Mouse (Mus musculus): ENCODE data around the gene Tenm3. TPM values are rescaled to one million over a fixed set of nuclear protein-coding genes. Genes with fewer than 3 reads are reported as not detected.

Tenm3 gene
- polyA plus RNA-seq, 1 experiment from 2014 or later, result 2.6 TPM

DNA sequence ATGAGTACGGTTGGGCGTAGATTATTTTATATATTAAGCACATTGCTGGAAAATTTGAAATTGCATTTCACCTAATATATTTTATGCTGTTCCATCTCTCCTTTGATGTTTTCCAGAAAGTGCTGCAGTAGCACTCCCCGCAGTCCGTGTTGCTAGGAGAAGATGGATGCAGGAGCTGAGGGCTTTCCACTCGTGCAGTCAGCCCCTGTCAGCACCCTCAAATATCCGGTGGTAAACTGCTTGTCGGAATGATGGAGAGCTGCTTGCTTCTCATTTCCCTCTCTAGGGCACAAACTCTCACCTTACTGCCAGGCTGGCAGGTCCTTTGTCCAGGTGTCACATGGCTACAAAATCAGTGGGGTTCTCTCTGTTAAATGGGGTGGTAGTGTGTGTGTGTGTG lies 610.8 kb downstream of the Tenm3 start:
- Histone ChIP-seq H3K9ac (no peak overlapping the region), H3K4me1 (replicated peaks) (no peaks in the 10 kb centered on the region), H3K4me2 (no peak overlapping the region), H3K9me3 (replicated peaks) (peaks cover 19% of the 10 kb centered on the region; the same call in 1 of the 2 replicates), H3K27me3 (no peaks in the 10 kb centered on the region), H3K36me3 (peaks cover 32% of the 10 kb centered on the region), H3K27ac (no peak overlapping the region), H3K4me3 (replicated peaks) (no peak overlapping the region)
- DNase-seq (no peak), ATAC-seq (ENCODE audit: low read depth) (no peak)
- WGBS (ENCODE audit: insufficient replicate concordance), result 85% methylated on average over 7 of the region's 7 CpGs

DNA sequence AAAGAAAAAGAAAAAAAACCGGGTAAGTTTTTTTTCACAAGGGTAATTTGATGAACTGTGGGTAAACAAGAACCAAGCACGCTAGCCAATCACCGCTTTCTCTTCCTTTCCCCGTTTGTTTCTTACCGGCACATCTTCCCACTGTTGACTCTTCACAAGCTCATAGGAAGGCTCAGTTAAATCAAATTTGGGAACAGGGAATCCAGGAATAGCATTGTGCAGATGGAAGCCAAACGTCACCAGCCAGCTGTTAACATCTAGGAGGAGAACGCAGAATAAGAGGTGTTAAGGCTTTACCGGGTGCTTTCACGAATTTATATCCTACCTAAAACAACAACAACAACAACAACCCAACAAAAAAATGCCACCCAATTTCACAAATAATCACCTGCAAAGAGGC lies 611.9 kb downstream of the Tenm3 start:
- peaks cover 32% of the 10 kb centered on the region for H3K36me3 ChIP-seq
- peaks cover 19% of the 10 kb centered on the region; the same call in 1 of the 2 replicates for H3K9me3 ChIP-seq (replicated peaks)
- H3K9ac ChIP-seq, result no peak overlapping the region
- H3K27me3 ChIP-seq, result no peaks in the 10 kb centered on the region
- H3K4me2 ChIP-seq, result no peak overlapping the region
- DNase-seq, result no peak
- ATAC-seq (ENCODE audit: low read depth), result no peak
- no peaks in the 10 kb centered on the region for H3K4me1 ChIP-seq (replicated peaks)
- WGBS (ENCODE audit: insufficient replicate concordance), result 78% methylated on average over 9 of the region's 9 CpGs
- no peak overlapping the region for H3K27ac ChIP-seq
- H3K4me3 ChIP-seq (replicated peaks), result no peak overlapping the region

DNA sequence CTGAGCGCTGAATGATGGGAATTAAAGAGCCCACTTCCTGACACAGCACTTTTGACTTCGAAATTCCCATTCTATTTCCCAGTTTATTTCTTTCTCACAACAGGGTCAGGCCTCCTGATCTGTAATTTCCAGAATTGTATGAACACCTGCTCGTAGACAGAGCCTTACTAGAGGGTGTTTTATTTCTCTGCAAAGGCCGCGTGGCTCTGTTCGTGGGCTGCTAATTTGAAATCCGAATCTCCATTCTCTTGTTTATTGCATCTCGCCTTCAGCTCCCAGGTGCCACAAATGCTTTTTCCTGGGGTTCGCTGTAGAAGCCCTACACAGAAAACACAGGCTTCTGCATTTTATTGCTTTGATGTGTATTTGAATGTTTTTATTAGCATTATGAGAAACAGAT lies 612.4 kb downstream of the Tenm3 start:
- Histone ChIP-seq H3K27me3 (no peaks in the 10 kb centered on the region), H3K9me3 (replicated peaks) (peaks cover 15% of the 10 kb centered on the region; the same call in 1 of the 2 replicates), H3K9ac (no peak overlapping the region), H3K4me3 (replicated peaks) (no peak overlapping the region), H3K27ac (no peak overlapping the region), H3K4me1 (replicated peaks) (no peaks in the 10 kb centered on the region), H3K36me3 (peaks cover 28% of the 10 kb centered on the region), H3K4me2 (no peak overlapping the region)
- whole genome bisulfite sequencing (ENCODE audit: insufficient replicate concordance), result 74% methylated on average over 9 of the region's 9 CpGs
- DNase-seq, result no peak
- ATAC-seq (ENCODE audit: low read depth), result no peak

DNA sequence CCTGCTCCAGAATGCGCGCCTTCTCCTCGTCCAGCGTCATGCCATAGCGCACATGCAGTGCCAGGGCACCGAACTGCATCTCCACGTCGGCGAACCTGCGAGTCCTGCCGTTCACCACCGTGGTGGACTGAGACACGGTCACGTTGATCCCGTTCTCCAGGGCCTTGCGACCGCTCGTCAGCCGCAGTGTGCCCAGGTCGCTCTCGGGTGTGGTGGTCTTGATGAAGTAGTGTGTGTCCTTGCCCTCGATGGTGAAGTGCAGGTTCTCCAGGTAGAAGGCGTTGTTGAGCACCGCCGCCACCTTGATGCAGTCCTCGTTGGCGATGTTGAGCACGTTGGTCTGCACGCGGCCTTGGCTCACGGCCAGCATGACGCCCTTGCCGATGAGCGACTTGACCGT lies 615.1 kb downstream of the Tenm3 start:
- Histone ChIP-seq H3K9me3 (replicated peaks) (peaks cover 8% of the 10 kb centered on the region; the same call in 1 of the 2 replicates), H3K36me3 (peaks cover 13% of the 10 kb centered on the region), H3K4me3 (replicated peaks) (no peak overlapping the region), H3K27me3 (no peaks in the 10 kb centered on the region), H3K4me1 (replicated peaks) (no peaks in the 10 kb centered on the region), H3K9ac (no peak overlapping the region), H3K4me2 (no peak overlapping the region), H3K27ac (no peak overlapping the region)
- WGBS (ENCODE audit: insufficient replicate concordance), result 87% methylated on average over 35 of the region's 35 CpGs
- no peak for DNase-seq
- ATAC-seq (ENCODE audit: low read depth), result no peak

DNA sequence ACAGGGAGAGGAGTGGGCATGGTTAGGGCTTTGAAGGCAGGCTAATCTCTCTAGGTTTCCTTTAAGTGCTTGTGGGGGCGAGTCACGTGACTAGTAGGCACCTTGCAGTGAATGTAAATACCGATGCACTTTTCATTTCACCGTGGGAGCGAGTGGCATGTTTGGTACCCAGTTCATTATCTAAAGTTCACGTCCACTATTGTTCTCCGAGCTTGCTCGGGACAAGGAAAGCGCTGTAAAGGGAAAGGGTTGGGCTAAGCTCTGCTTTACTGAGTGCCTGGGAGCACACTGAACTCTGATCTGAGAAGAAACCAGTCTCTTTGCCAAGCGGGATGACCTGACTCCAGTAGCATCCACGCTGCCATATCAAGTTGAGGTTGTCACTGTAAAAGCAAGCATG lies 619.0 kb downstream of the Tenm3 start:
- H3K4me1 ChIP-seq (replicated peaks), result no peaks in the 10 kb centered on the region
- H3K27ac ChIP-seq, result no peak overlapping the region
- WGBS (ENCODE audit: insufficient replicate concordance), result 34% methylated on average over 11 of the region's 11 CpGs
- 0 out of 2 replicates have a peak, but pooled peaks cover 7% of the 10 kb centered on the region for H3K27me3 ChIP-seq
- H3K9me3 ChIP-seq (replicated peaks), result peaks cover 8% of the 10 kb centered on the region; the same call in 1 of the 2 replicates
- H3K9ac ChIP-seq, result no peak overlapping the region
- DNase-seq, result no peak
- no peak overlapping the region for H3K4me3 ChIP-seq (replicated peaks)
- ATAC-seq (ENCODE audit: low read depth), result no peak
- no peak overlapping the region for H3K4me2 ChIP-seq
- peaks cover 13% of the 10 kb centered on the region for H3K36me3 ChIP-seq

DNA sequence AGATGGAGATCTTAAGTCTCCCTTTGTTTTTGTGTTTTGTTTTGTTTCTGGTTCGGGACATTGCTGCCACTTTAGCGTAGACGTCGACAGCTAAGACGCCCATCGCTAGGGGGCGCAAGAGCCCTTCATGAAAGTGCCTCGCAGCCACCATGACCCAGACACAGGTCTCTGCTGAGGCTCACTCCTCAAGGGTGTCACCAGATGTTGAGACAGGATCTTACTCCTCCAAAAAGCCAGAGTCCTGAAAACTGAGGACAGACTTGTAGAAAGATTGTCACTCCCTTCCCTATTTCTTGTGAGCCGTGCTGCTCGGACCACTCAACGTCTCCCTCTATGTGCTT lies 621.4 kb downstream of the Tenm3 start:
- no peak overlapping the region for H3K9ac ChIP-seq
- H3K9me3 ChIP-seq (replicated peaks), result no peaks in the 10 kb centered on the region
- DNase-seq (peak; percentile 17), ATAC-seq (ENCODE audit: low read depth) (no peak)
- H3K27me3 ChIP-seq, result 0 out of 2 replicates have a peak, but pooled peaks cover 7% of the 10 kb centered on the region
- no peak overlapping the region for H3K27ac ChIP-seq
- H3K36me3 ChIP-seq, result no peaks in the 10 kb centered on the region
- WGBS (ENCODE audit: insufficient replicate concordance), result 12% methylated on average over 11 of the region's 11 CpGs
- peak overlapping the region; percentile 54 for H3K4me2 ChIP-seq
- H3K4me1 ChIP-seq (replicated peaks), result no peaks in the 10 kb centered on the region
- H3K4me3 ChIP-seq (replicated peaks), result peak overlapping the region; percentile 31

DNA sequence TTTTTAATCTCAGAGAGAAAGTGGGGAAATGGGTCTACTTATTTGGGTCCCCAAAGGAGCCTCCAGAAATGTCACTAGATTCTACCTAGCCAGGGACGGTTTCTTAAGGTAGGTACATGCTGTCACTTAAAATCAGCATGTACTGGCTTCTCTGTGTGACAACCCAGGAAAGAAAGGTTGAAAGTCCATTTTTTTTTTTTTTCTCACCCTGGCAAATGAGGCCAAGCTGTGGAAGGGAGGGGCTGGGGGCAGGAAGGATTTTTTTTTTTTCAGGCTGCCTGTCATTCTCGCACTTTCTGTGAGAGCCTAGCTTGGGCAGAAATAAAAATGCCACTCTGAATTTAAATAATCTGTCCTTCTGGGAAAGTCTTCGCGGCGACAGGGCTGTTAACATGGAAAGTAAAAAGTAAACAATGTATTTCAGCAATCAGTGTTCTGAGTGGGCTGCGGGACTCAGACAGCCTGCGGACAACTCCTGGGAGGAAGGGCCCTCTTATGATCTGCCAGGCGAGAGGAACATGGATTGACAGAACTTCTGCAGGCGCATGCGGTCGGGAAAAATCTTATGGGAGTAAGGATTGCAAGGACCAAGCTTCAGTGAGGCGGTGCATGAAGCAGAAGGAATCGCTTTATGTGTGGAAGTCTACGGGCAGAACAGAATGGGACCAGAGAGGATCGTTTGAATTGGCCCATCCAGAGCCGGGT lies 621.9 kb downstream of the Tenm3 start:
- Histone ChIP-seq H3K36me3 (no peaks in the 10 kb centered on the region), H3K4me2 (peak overlapping the region; percentile 54), H3K4me3 (replicated peaks) (peak overlapping the region; percentile 31), H3K4me1 (replicated peaks) (no peaks in the 10 kb centered on the region), H3K27me3 (0 out of 2 replicates have a peak, but pooled peaks cover 7% of the 10 kb centered on the region), H3K9me3 (replicated peaks) (no peaks in the 10 kb centered on the region), H3K9ac (no peak overlapping the region), H3K27ac (no peak overlapping the region)
- no peak for DNase-seq
- WGBS (ENCODE audit: insufficient replicate concordance), result 24% methylated on average over 16 of the region's 16 CpGs
- no peak for ATAC-seq (ENCODE audit: low read depth)

DNA sequence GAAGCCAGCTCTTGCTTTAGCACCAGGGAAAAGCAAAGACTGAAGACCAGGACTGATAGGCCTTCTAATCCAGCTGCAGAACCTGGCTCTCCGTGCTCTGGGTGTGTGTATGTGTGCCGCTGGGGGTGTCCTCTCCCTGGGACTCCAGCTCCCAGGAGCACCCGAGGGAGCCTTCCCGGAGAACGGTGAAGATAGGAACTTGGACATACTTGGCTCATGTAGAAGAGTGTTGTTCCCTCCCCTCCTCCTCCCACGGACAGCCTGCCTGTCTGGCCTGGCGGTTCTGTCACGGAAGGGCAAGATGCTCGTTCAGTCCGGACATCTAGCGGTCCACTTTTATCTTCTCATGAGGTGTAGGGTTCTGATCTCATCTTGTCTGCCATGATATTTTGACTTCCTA lies 622.4 kb downstream of the Tenm3 start:
- Histone ChIP-seq H3K27ac (no peak overlapping the region), H3K4me3 (replicated peaks) (no peak overlapping the region), H3K4me2 (no peak overlapping the region), H3K9ac (no peak overlapping the region), H3K27me3 (0 out of 2 replicates have a peak, but pooled peaks cover 7% of the 10 kb centered on the region), H3K9me3 (replicated peaks) (no peaks in the 10 kb centered on the region), H3K36me3 (no peaks in the 10 kb centered on the region), H3K4me1 (replicated peaks) (no peaks in the 10 kb centered on the region)
- 67% methylated on average over 11 of the region's 11 CpGs for WGBS (ENCODE audit: insufficient replicate concordance)
- DNase-seq (no peak), ATAC-seq (ENCODE audit: low read depth) (no peak)

DNA sequence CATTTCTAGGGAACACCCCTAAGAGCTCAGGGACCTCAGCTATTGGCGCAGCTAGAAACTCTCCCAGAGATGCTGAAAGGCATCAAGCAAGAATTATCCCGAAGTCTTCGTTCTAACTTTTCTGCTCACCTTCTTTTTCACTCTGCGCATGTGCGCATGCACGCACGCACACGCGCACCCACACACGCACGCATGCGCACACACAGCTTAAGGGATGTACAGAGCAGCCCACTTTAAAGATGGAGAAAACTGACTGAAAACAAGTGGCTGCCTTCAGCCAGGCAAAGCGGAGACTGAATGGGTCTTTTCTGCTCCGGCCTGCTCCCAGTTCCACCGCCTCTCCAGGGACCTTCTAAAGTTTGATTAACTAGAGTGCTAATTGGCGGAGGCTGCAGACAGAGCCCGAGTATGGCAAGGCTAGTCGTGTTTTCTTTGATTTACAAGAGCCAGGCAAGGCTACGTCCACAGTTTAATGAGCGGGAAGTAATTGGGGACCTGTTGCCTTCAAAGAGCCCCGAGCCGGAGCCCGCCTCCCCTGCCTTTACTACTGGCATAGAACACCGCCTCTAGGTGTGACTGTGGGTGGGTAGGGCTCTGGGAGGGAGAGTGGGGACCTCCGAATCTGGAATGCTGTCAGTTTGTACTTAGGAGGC lies 623.1 kb downstream of the Tenm3 start:
- no peak overlapping the region for H3K27ac ChIP-seq
- no peak overlapping the region for H3K4me3 ChIP-seq (replicated peaks)
- H3K4me2 ChIP-seq, result no peak overlapping the region
- no peak overlapping the region for H3K9ac ChIP-seq
- no peaks in the 10 kb centered on the region for H3K9me3 ChIP-seq (replicated peaks)
- 68% methylated on average over 25 of the region's 25 CpGs for WGBS (ENCODE audit: insufficient replicate concordance)
- no peaks in the 10 kb centered on the region for H3K4me1 ChIP-seq (replicated peaks)
- no peak for ATAC-seq (ENCODE audit: low read depth)
- no peak for DNase-seq
- 0 out of 2 replicates have a peak, but pooled peaks cover 7% of the 10 kb centered on the region for H3K27me3 ChIP-seq
- H3K36me3 ChIP-seq, result no peaks in the 10 kb centered on the region

DNA sequence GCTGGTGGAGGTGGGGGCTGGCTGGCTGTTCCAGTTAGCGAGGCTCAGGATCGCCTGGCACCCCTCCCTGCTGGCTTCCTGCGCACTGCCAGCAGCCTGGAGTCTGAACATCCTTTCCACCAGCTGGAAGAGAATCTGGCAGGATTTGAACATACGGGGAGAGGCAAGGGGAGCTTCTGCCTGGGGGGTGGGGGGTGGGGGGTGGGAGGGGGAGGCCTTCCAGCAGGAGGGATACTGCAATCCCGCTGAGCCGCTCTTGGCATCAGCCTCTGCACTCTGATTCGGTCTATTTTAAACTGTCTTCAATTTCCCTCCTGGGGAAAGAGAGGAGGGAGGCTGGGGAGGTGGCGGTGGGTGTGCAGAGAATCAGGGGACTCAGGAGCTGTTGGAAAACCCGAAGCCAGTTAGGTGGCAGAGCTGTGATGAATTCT lies 628.7 kb downstream of the Tenm3 start:
- Histone ChIP-seq H3K27ac (no peak overlapping the region), H3K27me3 (0 out of 2 replicates have a peak, but pooled peaks cover under 1% of the 10 kb centered on the region), H3K36me3 (no peaks in the 10 kb centered on the region), H3K9me3 (replicated peaks) (no peaks in the 10 kb centered on the region), H3K4me1 (replicated peaks) (no peaks in the 10 kb centered on the region), H3K9ac (no peak overlapping the region), H3K4me3 (replicated peaks) (no peak overlapping the region), H3K4me2 (no peak overlapping the region)
- DNase-seq, result no peak
- WGBS (ENCODE audit: insufficient replicate concordance), result 43% methylated on average over 9 of the region's 9 CpGs
- no peak for ATAC-seq (ENCODE audit: low read depth)

DNA sequence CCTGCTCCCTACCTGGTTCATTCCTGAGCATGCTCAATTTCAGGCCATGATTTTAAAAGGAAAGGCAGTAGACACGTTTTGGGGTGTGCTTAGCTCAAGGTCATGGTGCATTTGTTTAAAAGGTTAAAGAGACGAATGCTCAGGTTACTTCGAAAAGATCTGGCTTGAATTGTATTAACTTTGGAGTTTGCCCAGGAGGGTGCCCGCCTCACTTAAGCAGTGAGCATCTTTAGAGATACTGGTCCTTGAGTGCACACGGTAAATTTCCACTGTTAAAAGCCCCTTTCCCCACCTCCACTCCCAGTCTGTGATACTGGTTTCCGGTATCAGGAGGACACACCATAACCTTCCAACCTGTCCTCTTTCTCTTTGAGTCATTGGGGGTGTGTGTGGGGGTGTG lies 629.4 kb downstream of the Tenm3 start:
- no peaks in the 10 kb centered on the region for H3K4me1 ChIP-seq (replicated peaks)
- H3K36me3 ChIP-seq, result no peaks in the 10 kb centered on the region
- H3K27me3 ChIP-seq, result no peaks in the 10 kb centered on the region
- DNase-seq (no peak), ATAC-seq (ENCODE audit: low read depth) (no peak)
- WGBS (ENCODE audit: insufficient replicate concordance), result 62% methylated on average over 6 of the region's 6 CpGs
- H3K9ac ChIP-seq, result no peak overlapping the region
- H3K4me2 ChIP-seq, result no peak overlapping the region
- H3K9me3 ChIP-seq (replicated peaks), result no peaks in the 10 kb centered on the region
- no peak overlapping the region for H3K4me3 ChIP-seq (replicated peaks)
- no peak overlapping the region for H3K27ac ChIP-seq

DNA sequence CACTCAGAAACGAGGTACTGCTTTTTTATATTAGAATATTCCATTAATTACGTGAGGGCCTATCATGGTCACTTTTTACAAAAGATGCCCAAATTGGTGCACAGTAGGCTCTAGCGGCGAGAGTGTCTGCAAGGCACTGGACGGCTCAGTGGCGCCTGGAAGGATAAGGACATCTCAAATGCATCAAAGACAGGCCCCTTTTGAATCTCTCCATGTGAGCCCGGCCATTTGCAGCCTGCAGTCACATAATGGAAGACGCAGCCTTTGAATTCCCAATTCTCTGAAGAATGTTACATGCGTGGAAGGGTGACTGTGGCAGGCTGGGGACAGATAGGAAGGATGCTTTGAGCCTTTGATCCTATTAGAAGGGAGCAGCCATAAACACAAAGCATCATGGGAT lies 631.8 kb downstream of the Tenm3 start:
- H3K27me3 ChIP-seq, result no peaks in the 10 kb centered on the region
- no peaks in the 10 kb centered on the region for H3K9me3 ChIP-seq (replicated peaks)
- no peaks in the 10 kb centered on the region for H3K4me1 ChIP-seq (replicated peaks)
- no peak overlapping the region for H3K9ac ChIP-seq
- DNase-seq, result no peak
- H3K36me3 ChIP-seq, result no peaks in the 10 kb centered on the region
- WGBS (ENCODE audit: insufficient replicate concordance), result 77% methylated on average over 9 of the region's 9 CpGs
- H3K27ac ChIP-seq, result no peak overlapping the region
- no peak for ATAC-seq (ENCODE audit: low read depth)
- H3K4me2 ChIP-seq, result no peak overlapping the region
- no peak overlapping the region for H3K4me3 ChIP-seq (replicated peaks)
